Mouse (Mus musculus) forebrain, postnatal 0 days (tissue): ENCODE measurements around the gene Fam111a. TPM values are rescaled to one million over a fixed set of nuclear protein-coding genes. Genes with fewer than 3 reads are reported as not detected.

ENCODE experiments used
- ATAC-seq: fragments of 200-750 bp; cut with Nextera tagmentation; 2 replicates; pipeline ENCODE4 v1.8.0; 2017; ENCODE audit warnings: mild to moderate bottlenecking, moderate library complexity
- DNase-seq: peaks from one replicate; pipeline ENCODE4 v3.0.0-alpha.2; 2015
- H3K27ac ChIP-seq: fragments of 300-500 bp; sonication (generic); 2 replicates; pipeline ENCODE4 v1.5.1; 2014; ENCODE audit warnings: low read depth, mild to moderate bottlenecking, antibody characterized with exemption, low read length, moderate library complexity, mixed read lengths
- H3K27me3 ChIP-seq: fragments of 300-500 bp; sonication (generic); 2 replicates; pipeline ENCODE4 v1.6.1; 2014; ENCODE audit warnings: mild to moderate bottlenecking, low read length, mixed read lengths; ENCODE audit not compliant: insufficient read depth
- H3K36me3 ChIP-seq: fragments of 300-500 bp; sonication (generic); 2 replicates; pipeline ENCODE4 v1.6.1; 2014; ENCODE audit warnings: mild to moderate bottlenecking, moderate library complexity; ENCODE audit not compliant: insufficient read depth
- H3K4me1 ChIP-seq: fragments of 300-500 bp; sonication (generic); 2 replicates; pipeline ENCODE4 v1.6.1; 2014; ENCODE audit warnings: antibody characterized with exemption; ENCODE audit not compliant: insufficient read depth
- H3K4me2 ChIP-seq: fragments of 300-500 bp; sonication (generic); 2 replicates; pipeline ENCODE4 v1.6.1; 2014; ENCODE audit warnings: low read depth, mild to moderate bottlenecking, moderate library complexity
- H3K4me3 ChIP-seq: fragments of 300-500 bp; sonication (generic); 2 replicates; pipeline ENCODE4 v1.5.1; 2014; ENCODE audit warnings: low read depth, low read length, mixed read lengths
- H3K9ac ChIP-seq: fragments of 300-500 bp; sonication (generic); 2 replicates; pipeline ENCODE4 v1.6.1; 2014; ENCODE audit warnings: mild to moderate bottlenecking
- H3K9me3 ChIP-seq: fragments of 300-500 bp; sonication (generic); 2 replicates; pipeline ENCODE4 v1.6.1; 2016; ENCODE audit warnings: low read length
- CTCF ChIP-seq: sonication (generic); IDR thresholded peaks from 2 replicates; pipeline ENCODE4 v1.5.1; 2016; ENCODE audit warnings: antibody characterized with exemption, control low read depth, low read depth
- WGBS: fragments of 180-500 bp; shearing (Covaris S2); extraction: QIAGEN DNeasy Blood & Tissue Kit; methylation state at CpG from one replicate; pipeline ENCODE4 v1.1.7; 2014; 5-methylcytosine and 5-hydroxymethylcytosine counted together
- polyA plus RNA-seq: library from polyadenylated mRNA; unstranded; fragments of >200 nt; fragmentation: Nextera tagmentation; extraction: Ambion mirVana; gene quantifications from 2 replicates; pipeline ENCODE4 v1.2.1, GENCODE M21; 2015
- total RNA-seq: library from RNA; depleted of rRNA; stranded (reverse); fragments of >200 nt; gene quantifications from 2 replicates; pipeline ENCODE4 v1.2.3, GENCODE M21; 2014

The Fam111a gene
- total and polyA plus RNA-seq, 2 experiments from 2014 or later = 3.2 to 4.3 TPM

DNA sequence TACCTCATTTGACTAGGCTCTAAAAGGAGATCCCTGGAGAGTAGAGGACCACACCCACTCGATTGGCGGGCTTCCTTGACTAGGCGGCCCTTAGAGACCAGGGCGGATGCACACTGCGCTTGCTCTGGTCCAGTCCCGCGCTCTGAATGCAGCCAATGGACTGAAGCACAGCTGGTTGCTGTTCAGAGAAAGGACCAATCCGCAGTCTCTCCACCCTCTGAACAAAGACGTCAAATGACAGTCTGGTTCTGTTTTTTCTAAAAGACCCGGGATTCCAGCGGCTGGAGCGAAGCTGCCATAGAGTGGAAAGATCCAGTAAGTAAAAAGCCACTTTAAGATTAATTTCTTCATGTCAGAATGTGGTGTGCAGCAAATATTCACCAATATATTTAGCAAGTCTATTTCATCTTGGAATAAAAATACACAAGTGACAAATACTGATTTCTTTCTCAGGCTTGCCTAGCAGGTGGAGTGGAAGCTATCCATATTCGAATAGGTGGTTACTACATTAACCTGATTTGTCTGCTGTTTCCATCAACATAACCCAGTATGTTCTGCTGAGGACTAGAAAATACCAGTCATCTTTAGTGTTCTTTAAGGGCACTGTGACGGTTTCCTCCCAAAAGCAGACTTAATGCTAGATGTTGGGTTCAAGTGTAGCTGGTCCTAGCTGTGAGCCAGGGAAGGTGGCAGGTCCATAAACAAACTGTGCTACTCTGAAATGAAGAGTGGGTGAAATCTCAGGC, 27.9 kb downstream of the Fam111a start:
- peak; percentile 100 for ATAC-seq
- H3K9me3 ChIP-seq = no peaks in the 10 kb centered on the region
- DNase-seq = peak; percentile 86
- 4% methylated on average over 14 of the region's 14 CpGs for WGBS
- no peaks in the 10 kb centered on the region for H3K36me3 ChIP-seq
- H3K27me3 ChIP-seq = no peaks in the 10 kb centered on the region
- TF ChIP-seq CTCF = no peak
- no peak overlapping the region for H3K27ac ChIP-seq
- H3K4me3 ChIP-seq = peak overlapping the region; percentile 34
- H3K9ac ChIP-seq = peak overlapping the region; percentile 44
- H3K4me2 ChIP-seq = peak overlapping the region; percentile 53
- peaks cover 6% of the 10 kb centered on the region; the same call in 1 of the 2 replicates for H3K4me1 ChIP-seq

- H3K4me3 ChIP-seq = peak overlapping the region; percentile 34
- ATAC-seq = no peak
- DNase-seq = no peak
- TF ChIP-seq CTCF = no peak
- peak overlapping the region; percentile 44; the same call in 1 of the 2 replicates for H3K9ac ChIP-seq
- peaks cover 6% of the 10 kb centered on the region; the same call in 1 of the 2 replicates for H3K4me1 ChIP-seq
- no peak overlapping the region for H3K27ac ChIP-seq
- no peaks in the 10 kb centered on the region for H3K9me3 ChIP-seq
- H3K36me3 ChIP-seq = no peaks in the 10 kb centered on the region
- H3K27me3 ChIP-seq = no peaks in the 10 kb centered on the region
- peak overlapping the region; percentile 53 for H3K4me2 ChIP-seq
- WGBS = 20% methylated on average over 5 of the region's 5 CpGs
Observed at GRCm38 (mm10) chr19:12574012-12574407, 28.5 kb downstream of the Fam111a start.

GRCm38 (mm10) chr19:12575107-12575506, 29.6 kb downstream of the Fam111a start:
- no peaks in the 10 kb centered on the region for H3K9me3 ChIP-seq
- WGBS = 87% methylated on average over 7 of the region's 7 CpGs
- H3K4me1 ChIP-seq = peaks cover 6% of the 10 kb centered on the region; the same call in 1 of the 2 replicates
- no peak overlapping the region for H3K9ac ChIP-seq
- H3K36me3 ChIP-seq = no peaks in the 10 kb centered on the region
- no peak for TF ChIP-seq CTCF
- no peak overlapping the region for H3K27ac ChIP-seq
- ATAC-seq (no peak), DNase-seq (no peak)
- H3K27me3 ChIP-seq = no peaks in the 10 kb centered on the region
- H3K4me3 ChIP-seq = no peak overlapping the region
- no peak overlapping the region for H3K4me2 ChIP-seq

DNA sequence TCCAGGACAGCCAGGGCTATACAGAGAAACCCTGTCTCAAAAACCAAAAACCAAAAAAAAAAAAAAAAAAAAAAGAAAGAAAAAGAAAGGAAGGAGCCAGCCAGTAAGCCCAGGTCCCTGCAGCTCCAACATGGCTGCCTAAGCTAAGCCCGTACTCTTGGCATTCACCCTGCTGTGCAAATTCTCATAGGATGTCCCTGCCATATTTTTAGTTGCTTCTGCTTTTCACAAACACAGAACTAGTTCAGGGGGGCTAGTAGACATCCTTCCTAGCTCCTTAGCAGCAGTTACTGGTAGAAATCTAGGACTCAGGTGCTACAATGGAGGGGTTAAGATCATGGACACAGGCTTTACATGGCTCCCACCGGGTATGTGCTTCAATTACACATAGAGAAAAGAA, 30.0 kb downstream of the Fam111a start:
- ATAC-seq (no peak), DNase-seq (no peak)
- Histone ChIP-seq H3K9ac (no peak overlapping the region), H3K4me2 (no peak overlapping the region), H3K27ac (no peak overlapping the region), H3K4me3 (no peak overlapping the region), H3K36me3 (no peaks in the 10 kb centered on the region), H3K9me3 (no peaks in the 10 kb centered on the region), H3K27me3 (no peaks in the 10 kb centered on the region), H3K4me1 (peaks cover 6% of the 10 kb centered on the region; the same call in 1 of the 2 replicates)
- TF ChIP-seq CTCF = no peak
- WGBS = 75% methylated on average over 2 of the region's 2 CpGs

- no peaks in the 10 kb centered on the region for H3K27me3 ChIP-seq
- no peak overlapping the region for H3K4me2 ChIP-seq
- H3K4me3 ChIP-seq = no peak overlapping the region
- ATAC-seq = no peak
- H3K9ac ChIP-seq = no peak overlapping the region
- TF ChIP-seq CTCF = no peak
- no peaks in the 10 kb centered on the region for H3K9me3 ChIP-seq
- 89% methylated on average over 2 of the region's 2 CpGs for WGBS
- DNase-seq = no peak
- H3K4me1 ChIP-seq = peaks cover 6% of the 10 kb centered on the region; the same call in 1 of the 2 replicates
- no peaks in the 10 kb centered on the region for H3K36me3 ChIP-seq
- H3K27ac ChIP-seq = no peak overlapping the region
Observed at GRCm38 (mm10) chr19:12576639-12577038, 31.1 kb downstream of the Fam111a start.

GRCm38 (mm10) chr19:12585310-12585709, 39.8 kb downstream of the Fam111a start:
- no peak for TF ChIP-seq CTCF

GRCm38 (mm10) chr19:12591908-12592307, 46.4 kb downstream of the Fam111a start:
- WGBS = 4% methylated on average over 1 of the region's 1 CpGs
- H3K27me3 ChIP-seq = no peaks in the 10 kb centered on the region
- H3K9ac ChIP-seq = no peak overlapping the region
- DNase-seq = peak; percentile 78
- 0 out of 2 replicates have a peak, but pooled peaks cover 6% of the 10 kb centered on the region for H3K4me1 ChIP-seq
- H3K4me2 ChIP-seq = no peak overlapping the region
- no peak overlapping the region for H3K27ac ChIP-seq
- no peaks in the 10 kb centered on the region for H3K36me3 ChIP-seq
- ATAC-seq = peak; percentile 61
- no peaks in the 10 kb centered on the region for H3K9me3 ChIP-seq
- H3K4me3 ChIP-seq = no peak overlapping the region
- TF ChIP-seq CTCF = peak; percentile 91

More at GRCm38 (mm10) chr19:12585310-12585709, 39.8 kb downstream of the Fam111a start:
- WGBS = 85% methylated on average over 4 of the region's 4 CpGs
- Histone ChIP-seq H3K27ac (no peak overlapping the region), H3K4me2 (no peak overlapping the region), H3K36me3 (no peaks in the 10 kb centered on the region), H3K27me3 (no peaks in the 10 kb centered on the region), H3K9me3 (no peaks in the 10 kb centered on the region), H3K4me1 (no peaks in the 10 kb centered on the region), H3K9ac (no peak overlapping the region), H3K4me3 (no peak overlapping the region)
- DNase-seq (no peak), ATAC-seq (no peak)
